Mouse (Mus musculus): ENCODE results near the gene Arl4c.

GRCm38 (mm10) chr1:88643181-88643823 lies 58.7 kb downstream of the Arl4c start:
- no peak for TF ChIP-seq CTCF (IDR thresholded peaks at IDR 0.05; ENCODE audit: borderline replicate concordance, extremely low read depth, insufficient read depth, insufficient read length)
- no peak for TF ChIP-seq POLR2A (IDR thresholded peaks at IDR 0.05; ENCODE audit: borderline replicate concordance, extremely low read depth, insufficient read depth, insufficient read length, poor library complexity, severe bottlenecking)

All from brain, embryonic 14.5 days (tissue).